Mouse (Mus musculus) kidney, adult 10 weeks (tissue): ENCODE results near the gene Zbed4. TPM values are rescaled to one million over a fixed set of nuclear protein-coding genes. Genes with fewer than 3 reads are reported as not detected.

ENCODE experiments used
- polyA plus RNA-seq: library from polyadenylated mRNA; stranded (reverse); fragments of 350-450 nt; fragmentation: Illumina TruSeq; extraction: RNeasy Lipid Tissue Mini Kit (QIAGEN cat#74804); gene quantifications from one replicate; pipeline ENCODE4 v1.2.3, GENCODE M21; 2014; ENCODE audit warnings: low read depth, low replicate concordance

The Zbed4 gene
- 16.1 TPM for polyA plus RNA-seq

GRCm38 (mm10) chr15:88751564-88752402, at the start of gene Zbed4:
Zbed4 (plus strand) TSS chr15:88751660.

GRCm38 (mm10) chr15:88733834-88734571, 17.5 kb upstream of the Zbed4 start, which contains the start of gene Brd1:
Brd1 (minus strand) TSS chr15:88734233.

GRCm38 (mm10) chr15:88819026-88819905, 67.8 kb downstream of the Zbed4 start, which contains the start of the genes Alg12 and Creld2:
Alg12 (minus strand) TSS chr15:88819318.
Creld2 (plus strand) TSS chr15:88819646.

Other genes starting within 250 kb of the Zbed4 start
- not detected for gene Zdhhc25, start 151.4 kb upstream of the Zbed4 start, polyA plus RNA-seq
- 14.7 TPM for gene Brd1, start 17.4 kb upstream of the Zbed4 start, polyA plus RNA-seq
- gene Alg12, start 67.7 kb downstream of the Zbed4 start, polyA plus RNA-seq: 3.8 TPM
- gene Creld2, start 68.0 kb downstream of the Zbed4 start, polyA plus RNA-seq: 7.0 TPM
- gene Pim3, start 110.5 kb downstream of the Zbed4 start, polyA plus RNA-seq: 4.6 TPM
- not detected for gene Ttll8, start 202.8 kb downstream of the Zbed4 start, polyA plus RNA-seq
- not detected for gene Mlc1, start 227.3 kb downstream of the Zbed4 start, polyA plus RNA-seq
- not detected for gene Mov10l1, start 231.2 kb downstream of the Zbed4 start, polyA plus RNA-seq